Mouse (Mus musculus): ENCODE measurements at regions not wholly inside any gene's neighbourhood (a gene's known extent, or its start where the extent isn't known, plus 50 kb on each side); places are given as distances from the start of the nearest gene placed in this dataset.
A peak's percentile ranks its signal among the peaks of the same experiment; 100 is the strongest.

DNA sequence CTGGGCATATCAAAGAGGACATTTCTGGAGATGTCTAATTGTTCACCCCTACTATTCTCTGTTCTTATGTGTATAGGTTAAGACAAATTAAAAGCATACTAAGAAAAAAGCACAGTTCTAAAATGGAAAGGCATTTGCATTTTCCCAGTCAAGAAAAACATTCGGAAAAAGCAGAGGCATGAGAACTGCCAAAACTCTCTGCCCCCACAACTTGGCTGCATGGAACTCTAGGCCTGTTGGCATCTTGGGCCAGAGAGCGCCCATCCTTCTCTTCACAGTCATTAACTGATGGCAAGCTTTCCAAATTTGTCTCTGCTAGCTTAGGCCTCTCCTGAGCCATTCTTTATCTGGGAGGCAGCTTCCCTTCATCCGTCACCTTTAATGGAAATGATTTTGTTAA is 281.6 kb downstream of the Tex13c3 start:
- no peak for DNase-seq

GRCm38 (mm10) chrX:19168983-19169382 is 312.1 kb downstream of the Tex13c3 start:
- no peak for DNase-seq

- no peak for DNase-seq
Measured at GRCm38 (mm10) chrX:19168546-19168945, 312.6 kb downstream of the Tex13c3 start.

GRCm38 (mm10) chrX:19168111-19168510 is 313.0 kb downstream of the Tex13c3 start:
- peak; percentile 23 for DNase-seq

DNA sequence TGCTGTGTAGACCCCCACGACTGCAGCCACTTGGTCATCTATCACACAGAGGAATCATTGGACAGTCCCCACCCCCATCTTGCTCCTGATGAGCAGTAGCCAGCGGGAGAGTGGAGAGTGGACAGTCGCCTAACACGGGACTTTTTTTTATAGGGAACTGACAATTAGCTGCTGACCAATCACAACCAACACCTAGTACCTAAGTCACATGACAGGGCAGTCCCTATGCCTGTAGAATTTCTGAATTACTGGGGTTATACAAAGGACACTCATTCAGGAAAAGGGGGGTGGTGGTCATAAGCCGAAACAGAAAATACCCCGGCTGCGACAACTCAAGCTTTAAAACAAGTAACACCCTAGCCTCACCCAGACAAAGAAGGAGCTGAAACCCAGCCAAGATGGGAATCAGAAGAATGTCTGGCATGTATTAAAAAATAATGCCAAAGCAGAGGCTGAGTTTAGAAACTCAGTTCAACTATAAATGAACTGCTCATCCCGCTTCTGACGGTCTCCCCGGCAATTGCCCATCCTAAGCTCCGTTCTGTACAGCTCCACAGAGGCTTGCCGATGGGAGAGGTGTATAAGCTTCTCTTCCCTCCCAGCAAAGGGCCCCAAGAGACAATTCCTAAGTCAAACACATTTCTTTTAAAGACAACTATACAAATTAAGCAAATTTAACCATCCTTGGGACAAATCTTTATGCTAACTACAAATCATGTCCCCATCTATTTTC is 313.8 kb downstream of the Tex13c3 start:
- DNase-seq: peak; percentile 37

GRCm38 (mm10) chrX:19165891-19166644 is 315.1 kb downstream of the Tex13c3 start:
- no peak for DNase-seq

GRCm38 (mm10) chrX:19164151-19164550 is 317.0 kb downstream of the Tex13c3 start:
- no peak for DNase-seq

DNA sequence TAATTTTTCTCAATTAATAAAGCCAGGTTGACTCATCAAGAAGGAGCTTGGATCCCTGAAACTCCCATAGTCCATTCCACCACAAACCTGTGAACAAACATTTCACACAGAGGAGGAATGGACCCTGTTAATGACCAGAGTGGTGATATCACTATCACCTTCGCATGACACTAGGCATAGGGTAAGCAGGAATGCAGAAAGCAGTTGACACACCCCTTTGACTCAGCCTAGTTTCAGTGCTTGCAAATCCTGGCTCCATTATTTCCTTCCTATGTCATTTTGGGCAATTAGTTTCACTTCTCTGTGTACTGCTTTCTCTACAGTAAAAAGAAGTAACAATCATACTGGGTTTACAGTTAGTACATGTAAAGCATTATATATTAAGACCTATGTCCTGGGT is 318.2 kb downstream of the Tex13c3 start:
- no peak for DNase-seq

DNA sequence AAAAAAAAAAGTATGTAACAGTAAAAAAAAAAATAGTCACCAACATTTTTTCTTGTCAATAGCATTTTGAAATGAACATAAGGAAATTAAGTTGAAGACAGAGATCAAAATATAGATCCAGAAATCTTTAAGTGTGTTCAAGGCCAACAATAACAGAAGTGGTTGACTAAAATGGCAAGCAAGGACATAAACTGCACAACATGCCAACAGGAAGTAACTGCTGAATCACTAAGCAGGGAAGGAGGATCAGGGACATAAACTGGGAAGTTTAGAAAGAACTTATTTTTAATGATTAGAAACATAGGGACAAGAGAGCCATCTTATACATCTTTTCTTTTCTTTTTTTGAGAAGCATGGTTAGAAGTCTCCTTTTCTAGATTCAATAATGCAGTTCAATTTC is 318.8 kb downstream of the Tex13c3 start:
- no peak for DNase-seq

DNA sequence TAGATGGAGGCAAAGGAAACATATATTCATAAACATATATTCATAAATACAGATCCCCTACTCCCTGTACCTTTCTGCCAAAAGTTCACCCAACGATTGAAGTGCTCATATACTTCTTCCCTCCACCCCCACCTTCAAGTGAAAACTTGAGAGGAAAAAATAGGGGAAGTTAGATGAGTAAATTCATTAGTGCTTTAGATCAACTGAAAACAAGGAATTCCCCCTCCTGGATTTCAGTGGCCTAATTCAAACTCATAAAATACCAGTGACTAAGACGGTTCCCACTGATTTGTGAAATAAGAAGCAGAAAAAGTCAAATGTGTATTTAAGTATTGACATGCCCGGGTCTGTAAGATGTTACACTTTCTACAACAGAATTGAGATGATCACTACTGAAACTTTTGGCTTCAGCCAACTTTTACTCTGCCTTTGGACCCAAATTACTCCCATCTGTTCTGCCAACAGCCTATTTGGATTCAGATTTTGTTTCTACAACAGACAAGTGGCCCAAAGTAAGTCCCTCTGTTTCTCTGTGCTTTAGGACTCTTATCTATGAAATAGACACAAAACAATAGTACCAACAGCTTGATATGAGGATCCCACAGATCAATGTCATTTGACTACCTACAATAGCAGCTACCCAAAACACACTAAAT is 320.7 kb downstream of the Tex13c3 start:
- DNase-seq: no peak

DNA sequence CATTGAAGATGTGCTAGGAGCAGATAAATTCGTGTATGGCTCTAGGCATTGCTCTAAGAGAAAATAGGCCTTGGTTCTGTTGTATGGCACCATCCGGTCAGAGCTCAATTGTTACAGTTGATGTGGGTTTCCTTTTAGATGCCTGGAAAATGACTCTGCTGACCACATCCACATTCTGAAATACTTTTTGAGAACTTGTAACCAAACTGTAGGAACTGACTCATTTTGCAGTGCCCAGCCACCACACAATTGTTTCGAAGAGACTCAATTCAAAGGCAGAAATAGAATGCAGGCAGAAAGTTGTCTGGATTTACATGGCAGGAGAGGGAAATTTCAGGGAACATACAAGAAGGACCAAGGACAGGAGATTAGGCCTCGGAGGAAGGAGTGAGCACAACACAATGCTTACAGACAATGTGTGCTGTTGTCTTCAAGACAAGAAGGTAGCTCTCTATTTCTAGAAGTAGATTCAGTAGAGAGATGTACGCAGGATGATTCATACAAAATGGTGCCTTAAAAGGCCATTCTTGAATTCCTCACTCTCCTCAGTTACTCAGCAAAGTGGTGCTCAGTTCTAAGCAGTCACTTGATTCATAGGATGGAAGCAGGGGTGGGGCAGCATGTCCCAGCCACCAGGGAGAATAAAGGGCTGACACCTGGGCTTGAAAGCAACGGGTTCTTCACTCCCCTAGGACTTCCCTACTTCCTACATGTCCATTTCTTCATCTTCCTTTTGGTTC is 323.5 kb downstream of the Tex13c3 start:
- no peak for DNase-seq

DNA sequence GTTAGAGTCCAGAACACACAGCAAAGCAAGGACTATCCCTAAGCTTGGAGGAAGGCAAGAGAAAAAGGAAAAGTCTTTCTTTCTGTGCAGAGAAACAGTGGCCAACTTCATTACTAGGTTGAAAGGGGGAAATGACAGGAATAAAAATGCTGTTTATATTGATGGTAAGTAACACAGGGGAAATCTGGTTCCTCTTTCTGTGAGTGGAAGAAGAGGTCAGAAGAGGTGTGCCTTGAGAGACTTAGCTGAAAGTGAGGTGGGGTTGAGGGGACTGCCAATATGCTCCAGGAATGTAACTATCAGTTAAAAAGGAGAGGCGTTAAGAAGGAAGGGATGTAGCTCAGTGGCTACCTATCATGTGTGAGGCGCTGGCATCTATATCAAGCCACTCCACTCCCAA is 327.5 kb downstream of the Tex13c3 start:
- DNase-seq: no peak

- no peak for DNase-seq
Measured at GRCm38 (mm10) chrX:19152170-19152861, 328.8 kb downstream of the Tex13c3 start.

DNA sequence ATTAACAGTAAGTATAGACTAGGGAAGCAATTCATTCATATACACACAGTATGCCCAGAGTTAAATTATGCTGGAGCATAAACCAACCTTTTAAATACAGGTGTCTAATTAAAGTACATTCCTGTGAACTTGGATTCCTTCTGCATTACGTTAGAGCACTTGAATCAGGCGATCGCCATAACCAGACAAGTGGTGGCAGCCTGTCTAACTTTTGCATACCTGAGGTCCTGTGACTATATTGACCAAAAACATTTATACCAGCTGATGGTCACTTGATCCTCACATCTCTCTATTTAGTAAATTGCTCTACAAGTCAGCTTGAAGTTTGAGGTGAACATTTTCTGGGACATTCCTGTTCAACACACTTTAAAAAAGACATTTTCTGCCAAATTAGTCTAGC is 330.5 kb downstream of the Tex13c3 start:
- no peak for DNase-seq

DNA sequence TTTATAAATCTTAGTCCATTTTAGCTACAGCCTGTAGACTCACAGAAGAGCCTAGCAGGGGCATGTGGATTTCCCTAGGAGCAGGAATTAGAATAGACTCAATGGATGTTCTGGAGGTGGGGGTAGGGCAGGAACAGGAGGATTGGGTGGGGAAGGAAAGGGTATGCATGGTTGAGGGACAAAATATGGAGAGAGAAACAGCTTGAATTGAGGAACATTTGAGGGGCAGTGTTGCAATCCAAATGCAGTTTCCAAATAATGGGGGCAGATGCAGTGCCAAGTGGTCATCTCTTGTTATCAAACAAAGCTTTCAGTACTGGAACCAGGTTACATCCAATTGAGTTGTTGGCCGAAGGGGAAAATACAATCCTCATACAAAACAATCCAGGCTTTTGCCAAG is 332.4 kb downstream of the Tex13c3 start:
- DNase-seq: no peak

GRCm38 (mm10) chrX:19148251-19148650 is 332.9 kb downstream of the Tex13c3 start:
- DNase-seq: no peak

- DNase-seq: no peak
Measured at GRCm38 (mm10) chrX:19112753-19113152, 368.4 kb downstream of the Tex13c3 start.

DNA sequence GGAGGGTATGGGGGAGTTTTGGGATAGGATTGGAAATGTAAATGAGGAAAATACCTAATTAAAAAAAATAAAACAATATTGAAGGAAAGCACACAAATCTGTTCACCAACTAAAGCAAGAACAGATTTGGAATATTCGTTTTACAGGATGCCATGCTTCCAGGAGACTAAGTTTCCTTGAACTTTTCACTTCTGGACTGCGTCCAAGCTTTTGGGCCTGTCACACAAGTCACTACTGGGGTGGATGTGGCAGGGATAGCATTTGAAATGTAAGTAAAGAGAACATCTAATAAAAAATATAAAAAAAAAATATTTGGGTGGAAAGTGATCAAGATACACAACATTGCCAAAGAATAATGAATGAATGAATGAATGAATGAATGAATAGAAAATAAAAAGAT is 378.2 kb downstream of the Tex13c3 start:
- DNase-seq: no peak

GRCm38 (mm10) chrX:19095960-19096359 is 385.2 kb downstream of the Tex13c3 start:
- no peak for DNase-seq

DNA sequence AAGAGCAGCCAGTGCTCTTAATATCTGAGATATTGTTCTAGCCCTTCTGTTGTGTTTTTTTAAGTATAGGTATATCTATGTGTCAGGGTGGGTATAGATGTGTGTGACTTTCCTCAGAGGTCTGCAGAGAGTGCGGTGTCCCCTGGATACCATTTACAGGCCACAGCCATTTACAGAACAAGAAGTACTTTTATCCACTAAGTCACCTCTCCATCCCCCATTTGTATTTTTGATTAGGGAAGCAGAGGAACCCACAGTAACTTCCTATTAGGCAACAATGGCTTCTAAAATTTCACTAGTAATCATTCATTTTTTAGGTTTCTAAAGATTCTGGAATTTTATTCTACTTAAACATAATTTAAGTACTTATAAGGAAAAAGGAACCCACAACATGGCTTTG is 396.7 kb downstream of the Tex13c3 start:
- DNase-seq: no peak

GRCm38 (mm10) chrX:19080021-19080420 is 401.1 kb downstream of the Tex13c3 start:
- DNase-seq: no peak
